In genomic region chrX:165326939-165327698, GRCm38 (mm10) we compare ENCODE assay signal across 9 mouse cellular contexts. TPM values are rescaled to one million over a fixed set of nuclear protein-coding genes. Genes with fewer than 3 reads are reported as not detected.
DNase-seq lines count a peak whose midpoint lies in the region; ATAC-seq and TF ChIP-seq lines count a peak whose summit lies in the region.
"Had no signal": no experiment of that assay in that cellular context is flagged by ENCODE, and none has a peak within 500 bp of the region (broad histone marks: within the 10 kb centered on the region; RNA-seq: fewer than 3 reads in every experiment).

Gene Glra2 (minus strand): TSS chrX:165327393.

- no peaks in the 10 kb centered on the region for H3K9me3 ChIP-seq in hindbrain, embryonic 10.5 days
- no peaks in the 10 kb centered on the region for H3K9me3 ChIP-seq in limb, embryonic 14.5 days (ENCODE audit: control insufficient read depth, low read length)

- peak; percentile 2 for DNase-seq in gastrocnemius, postnatal 10 days
- DNase-seq in gastrocnemius, postnatal 36 days, result no peak
- DNase-seq in 3T3-L1 (ENCODE audit: low read depth, low spot score), result peak; percentile 1
- peak; percentile 44 for DNase-seq in hindbrain, embryonic 10.5 days (ENCODE audit: low spot score)
- DNase-seq in limb, embryonic 14.5 days (ENCODE audit: low spot score), result peak; percentile 61
- DNase-seq in right cerebral cortex, postnatal 14 days, result peak; percentile 8
- no peak for DNase-seq in gastrocnemius, postnatal 14 days

- TF ChIP-seq POLR2A in limb, embryonic 14.5 days (IDR thresholded peaks at IDR 0.05; ENCODE audit: borderline replicate concordance, extremely low read depth, insufficient read depth, insufficient read length), result no peak

- no peak within 1 kb of the TSS for H3K9ac ChIP-seq in limb, embryonic 14.5 days (ENCODE audit: low read depth, low read length, severe bottlenecking)
- H3K9ac ChIP-seq: liver, embryonic 14.5 days had no signal

- no peaks in the 10 kb centered on the region for H3K27me3 ChIP-seq in hindbrain, embryonic 10.5 days (ENCODE audit: insufficient read depth, poor library complexity, severe bottlenecking)
- H3K27me3 ChIP-seq in limb, embryonic 14.5 days (ENCODE audit: control insufficient read depth, insufficient read depth, low read length), result no peaks in the 10 kb centered on the region

- H3K4me3 ChIP-seq in hindbrain, embryonic 10.5 days, result peak within 1 kb of the TSS; percentile 34
- H3K4me3 ChIP-seq in limb, embryonic 14.5 days (replicated peaks; ENCODE audit: low read length), result peak within 1 kb of the TSS; percentile 7; the same call in 1 of the 2 replicates

- peak; percentile 63 for ATAC-seq in common myeloid progenitor, adult 5-6 weeks (replicated peaks; ENCODE audit: low read depth, poor library complexity, severe bottlenecking)
- no peak for ATAC-seq in limb, embryonic 14.5 days (ENCODE audit: low FRiP score, low read depth)

- no peaks in the 10 kb centered on the region for H3K4me1 ChIP-seq in hindbrain, embryonic 10.5 days (replicated peaks)
- H3K4me1 ChIP-seq in limb, embryonic 14.5 days (ENCODE audit: control insufficient read depth, insufficient read depth, low read length), result no peaks in the 10 kb centered on the region

- H3K36me3 ChIP-seq in hindbrain, embryonic 10.5 days, result no peaks in the 10 kb centered on the region
- no peaks in the 10 kb centered on the region for H3K36me3 ChIP-seq in limb, embryonic 14.5 days (ENCODE audit: control insufficient read depth, insufficient read depth, low read length)

- H3K4me2 ChIP-seq in limb, embryonic 14.5 days (replicated peaks; ENCODE audit: low read depth, low read length, severe bottlenecking), result peak within 1 kb of the TSS; percentile 36

- WGBS in hindbrain, embryonic 10.5 days, result 13% methylated on average over 12 of the region's 12 CpGs
- 15% methylated on average over 12 of the region's 12 CpGs for whole genome bisulfite sequencing in limb, embryonic 14.5 days

- no peak within 1 kb of the TSS for H3K27ac ChIP-seq in hindbrain, embryonic 10.5 days
- H3K27ac ChIP-seq in limb, embryonic 14.5 days (replicated peaks; ENCODE audit: low read depth, low read length), result no peak within 1 kb of the TSS
- H3K27ac ChIP-seq: liver, embryonic 14.5 days had no signal

- intact Hi-C loops in gastrocnemius, postnatal 36 days (cut with DNase I), result no loop called here
- intact Hi-C loops in gastrocnemius, postnatal 14 days (cut with DNase I; ENCODE audit: low total_unique reads), result no loop called here

RNA-seq across cellular contexts. Expression of gene Glra2, which starts in this region (rescaled TPM):
- total RNA-seq in gastrocnemius, postnatal 10 days (2021), result under 1 TPM in 1 of 2 experiments, not detected in 1; 0.11 TPM
- not detected for total RNA-seq in gastrocnemius, postnatal 36 days (2021)
- not detected in 2 replicates for total RNA-seq in common myeloid progenitor, adult 5-6 weeks (2017)
- polyA plus RNA-seq in hindbrain, embryonic 10.5 days (2016; fragmentation: Nextera tagmentation; extraction: Ambion mirVana), result 0.05 and 0.65 TPM in 2 replicates
- 0.05 and 0.18 TPM in 2 replicates for polyA plus RNA-seq in limb, embryonic 14.5 days (2012; rRNA removed)
- polyA plus RNA-seq in limb, embryonic 14.5 days (2014; fragmentation: Nextera tagmentation; extraction: Ambion mirVana), result not detected in 2 replicates
- not detected for total RNA-seq in gastrocnemius, postnatal 14 days (2021)
- polyA plus RNA-seq: liver, embryonic 14.5 days had no signal

Comparison
In these comparisons a context has a peak if more than half of its experiments do, and no peak if none do; other contexts are left out.
1. Peak in DNase-seq in gastrocnemius, postnatal 10 days; RNA of the gene not detected or under 1 TPM.
2. Peak in ATAC-seq in common myeloid progenitor, adult 5-6 weeks; RNA of the gene not detected or under 1 TPM.
3. Peak in DNase-seq and H3K4me3 ChIP-seq in hindbrain, embryonic 10.5 days; RNA of the gene not detected or under 1 TPM.
4. Peak in DNase-seq, H3K4me3 ChIP-seq and H3K4me2 ChIP-seq in limb, embryonic 14.5 days; RNA of the gene not detected or under 1 TPM.
5. DNase-seq: peak in 3T3-L1 (single experiment) and right cerebral cortex, postnatal 14 days (single experiment); none in gastrocnemius, postnatal 36 days (0 of 2) and gastrocnemius, postnatal 14 days (single experiment).